In genomic region chr17:31564858-31565140, GRCm38 (mm10) we compare ENCODE assay signal across 8 mouse cellular contexts. TPM values are rescaled to one million over a fixed set of nuclear protein-coding genes. Genes with fewer than 3 reads are reported as not detected.
DNase-seq lines count a peak whose midpoint lies in the region; ATAC-seq and TF ChIP-seq lines count a peak whose summit lies in the region.

No protein-coding gene starts in this region.

- H3K4me1 ChIP-seq in cerebellum, adult 2 months (ENCODE audit: control insufficient read depth, insufficient read depth, low read length): peaks cover 17% of the 10 kb centered on the region
- peaks cover 25% of the 10 kb centered on the region for H3K4me1 ChIP-seq in neural tube, embryonic 11.5 days (ENCODE audit: control insufficient read depth, insufficient read depth, low read length)
- H3K4me1 ChIP-seq in limb, embryonic 13.5 days: peaks cover 32% of the 10 kb centered on the region
- H3K4me1 ChIP-seq in stomach, embryonic 15.5 days: peaks cover 24% of the 10 kb centered on the region

- no peak for ATAC-seq in neural tube, embryonic 11.5 days (ENCODE audit: insufficient read depth, low FRiP score, low TSS enrichment)
- ATAC-seq in limb, embryonic 13.5 days (ENCODE audit: low FRiP score, low read depth): no peak
- ATAC-seq in stomach, embryonic 15.5 days (ENCODE audit: insufficient read depth, low FRiP score, low read depth): no peak

- TF ChIP-seq CTCF in cerebellum, adult 2 months (IDR thresholded peaks at IDR 0.05; ENCODE audit: borderline replicate concordance, insufficient read depth, low read depth, low read length): no peak

- DNase-seq in cerebellum, adult 2 months: no peak
- no peak for DNase-seq in cerebellum, adult 8-10 months
- DNase-seq in neural tube, embryonic 11.5 days (ENCODE audit: low spot score): no peak
- DNase-seq in neural tube, embryonic 10.5 days (ENCODE audit: extremely low spot score, low spot score): no peak
- no peak for DNase-seq in spleen, postnatal 36 days (ENCODE audit: low spot score in 2 of 2)
- no peak for DNase-seq in urinary bladder, adult 18-20 months (ENCODE audit: low spot score in 2 of 2)

- H3K9ac ChIP-seq in neural tube, embryonic 11.5 days (ENCODE audit: low read length): peak overlapping the region; percentile 86
- H3K9ac ChIP-seq in limb, embryonic 13.5 days: peak overlapping the region; percentile 93
- H3K9ac ChIP-seq in stomach, embryonic 15.5 days: peak overlapping the region; percentile 92

- TF ChIP-seq POLR2A in cerebellum, adult 2 months (IDR thresholded peaks at IDR 0.05; ENCODE audit: borderline replicate concordance, insufficient read depth, low read length): peak; percentile 21; the same call in 1 of the 2 replicates

- H3K36me3 ChIP-seq in neural tube, embryonic 11.5 days (ENCODE audit: control insufficient read depth, insufficient read depth, low read length): no peaks in the 10 kb centered on the region
- no peaks in the 10 kb centered on the region; the same call in 1 of the 2 replicates for H3K36me3 ChIP-seq in limb, embryonic 13.5 days
- no peaks in the 10 kb centered on the region for H3K36me3 ChIP-seq in stomach, embryonic 15.5 days

- no peaks in the 10 kb centered on the region for H3K27me3 ChIP-seq in cerebellum, adult 2 months (ENCODE audit: control insufficient read depth, insufficient read depth, low read length)
- H3K27me3 ChIP-seq in neural tube, embryonic 11.5 days (ENCODE audit: control insufficient read depth, insufficient read depth, low read length): no peaks in the 10 kb centered on the region
- H3K27me3 ChIP-seq in limb, embryonic 13.5 days: no peaks in the 10 kb centered on the region
- H3K27me3 ChIP-seq in stomach, embryonic 15.5 days (replicated peaks): no peaks in the 10 kb centered on the region

- H3K4me2 ChIP-seq in neural tube, embryonic 11.5 days (ENCODE audit: low read depth): peak overlapping the region; percentile 85
- peak overlapping the region; percentile 88 for H3K4me2 ChIP-seq in limb, embryonic 13.5 days (replicated peaks)
- peak overlapping the region; percentile 72 for H3K4me2 ChIP-seq in stomach, embryonic 15.5 days

- peak overlapping the region; percentile 68 for H3K4me3 ChIP-seq in cerebellum, adult 2 months (replicated peaks; ENCODE audit: insufficient read depth, low read depth, low read length)
- H3K4me3 ChIP-seq in neural tube, embryonic 11.5 days (ENCODE audit: low read depth, low read length): peak overlapping the region; percentile 84
- peak overlapping the region; percentile 83 for H3K4me3 ChIP-seq in limb, embryonic 13.5 days
- peak overlapping the region; percentile 66 for H3K4me3 ChIP-seq in stomach, embryonic 15.5 days (replicated peaks)

- 0% methylated on average over 14 of the region's 44 CpGs for WGBS in cerebellum, adult 2 months
- WGBS in neural tube, embryonic 11.5 days: 0% methylated on average over 2 of the region's 44 CpGs
- WGBS in limb, embryonic 13.5 days: 7% methylated on average over 3 of the region's 44 CpGs
- WGBS in stomach, embryonic 15.5 days: 0% methylated on average over 9 of the region's 44 CpGs

- peak overlapping the region; percentile 63 for H3K27ac ChIP-seq in cerebellum, adult 2 months (ENCODE audit: insufficient read depth, low read length)
- peak overlapping the region; percentile 97 for H3K27ac ChIP-seq in neural tube, embryonic 11.5 days (ENCODE audit: low read depth, low read length)
- H3K27ac ChIP-seq in limb, embryonic 13.5 days: peak overlapping the region; percentile 96
- H3K27ac ChIP-seq in stomach, embryonic 15.5 days: peak overlapping the region; percentile 96

- H3K9me3 ChIP-seq in neural tube, embryonic 11.5 days (ENCODE audit: control insufficient read depth, low read length): no peaks in the 10 kb centered on the region
- no peaks in the 10 kb centered on the region for H3K9me3 ChIP-seq in limb, embryonic 13.5 days
- H3K9me3 ChIP-seq in stomach, embryonic 15.5 days: no peaks in the 10 kb centered on the region

RNA-seq across cellular contexts. Expression of gene Pknox1, which starts 0.3 kb away (rescaled TPM):
- 23.2 TPM in 2 replicates for polyA plus RNA-seq in cerebellum, adult 2 months (2012; rRNA removed)
- 46.4 and 52.4 TPM in 2 replicates for polyA plus RNA-seq in neural tube, embryonic 11.5 days (2014; fragmentation: Nextera tagmentation; extraction: Ambion mirVana)
- polyA plus RNA-seq in limb, embryonic 13.5 days (2015; fragmentation: Nextera tagmentation; extraction: Ambion mirVana): 30.4 and 37.7 TPM in 2 replicates
- 31.9 and 34.4 TPM in 2 replicates for polyA plus RNA-seq in stomach, embryonic 15.5 days (2015; fragmentation: Nextera tagmentation; extraction: Ambion mirVana)

RNA-seq across cellular contexts. Expression of gene Ndufv3, which starts 44.9 kb away (rescaled TPM):
- 421 and 446 TPM in 2 replicates for polyA plus RNA-seq in cerebellum, adult 2 months (2012; rRNA removed)
- polyA plus RNA-seq in neural tube, embryonic 11.5 days (2014; fragmentation: Nextera tagmentation; extraction: Ambion mirVana): 250 and 260 TPM in 2 replicates
- polyA plus RNA-seq in limb, embryonic 13.5 days (2015; fragmentation: Nextera tagmentation; extraction: Ambion mirVana): 239 and 242 TPM in 2 replicates
- polyA plus RNA-seq in stomach, embryonic 15.5 days (2015; fragmentation: Nextera tagmentation; extraction: Ambion mirVana): 308 and 337 TPM in 2 replicates

RNA-seq across cellular contexts. Expression of gene Wdr4, which starts 45.0 kb away (rescaled TPM):
- 25.1 and 25.4 TPM in 2 replicates for polyA plus RNA-seq in cerebellum, adult 2 months (2012; rRNA removed)
- 40.1 and 42.5 TPM in 2 replicates for polyA plus RNA-seq in neural tube, embryonic 11.5 days (2014; fragmentation: Nextera tagmentation; extraction: Ambion mirVana)
- polyA plus RNA-seq in limb, embryonic 13.5 days (2015; fragmentation: Nextera tagmentation; extraction: Ambion mirVana): 38.3 and 41.4 TPM in 2 replicates
- 40.1 and 42.4 TPM in 2 replicates for polyA plus RNA-seq in stomach, embryonic 15.5 days (2015; fragmentation: Nextera tagmentation; extraction: Ambion mirVana)
